Mouse (Mus musculus) megakaryocyte, embryonic 14.5 days (primary cell): ENCODE data around the gene Nrarp.

Experiments used
- FLI1 ChIP-seq: IDR thresholded peaks from 2 replicates; pipeline ENCODE4 v1.6.1; 2012; ENCODE audit warnings: low read length, inconsistent platforms, mixed read lengths
- GATA1 ChIP-seq: IDR thresholded peaks from 3 replicates; pipeline ENCODE4 v1.6.1; 2012; ENCODE audit warnings: mixed read lengths, low read length, inconsistent platforms, borderline replicate concordance

DNA sequence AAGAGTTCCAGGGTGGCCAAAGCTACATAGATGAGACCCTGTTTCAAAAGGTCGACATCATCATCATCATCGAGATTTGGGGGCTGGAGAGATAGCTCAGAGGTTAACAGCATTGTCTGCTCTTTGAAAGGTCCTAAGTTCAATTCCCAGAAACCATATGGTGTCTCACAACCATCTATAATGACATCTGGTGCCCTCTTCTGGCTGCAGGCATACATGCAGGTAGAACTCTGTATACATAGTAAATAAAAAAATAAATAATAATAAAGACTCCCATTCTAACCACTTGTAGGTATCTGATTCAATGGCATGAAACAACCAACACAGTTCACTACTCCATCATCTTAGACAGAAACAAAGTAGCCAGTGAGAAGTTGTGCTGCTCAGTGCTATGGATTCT is 23.6 kb upstream of the Nrarp start:
- TF ChIP-seq FLI1 (no peak), GATA1 (no peak)
